ENCODE assay signal across 11 mouse cellular contexts in the genomic region with DNA sequence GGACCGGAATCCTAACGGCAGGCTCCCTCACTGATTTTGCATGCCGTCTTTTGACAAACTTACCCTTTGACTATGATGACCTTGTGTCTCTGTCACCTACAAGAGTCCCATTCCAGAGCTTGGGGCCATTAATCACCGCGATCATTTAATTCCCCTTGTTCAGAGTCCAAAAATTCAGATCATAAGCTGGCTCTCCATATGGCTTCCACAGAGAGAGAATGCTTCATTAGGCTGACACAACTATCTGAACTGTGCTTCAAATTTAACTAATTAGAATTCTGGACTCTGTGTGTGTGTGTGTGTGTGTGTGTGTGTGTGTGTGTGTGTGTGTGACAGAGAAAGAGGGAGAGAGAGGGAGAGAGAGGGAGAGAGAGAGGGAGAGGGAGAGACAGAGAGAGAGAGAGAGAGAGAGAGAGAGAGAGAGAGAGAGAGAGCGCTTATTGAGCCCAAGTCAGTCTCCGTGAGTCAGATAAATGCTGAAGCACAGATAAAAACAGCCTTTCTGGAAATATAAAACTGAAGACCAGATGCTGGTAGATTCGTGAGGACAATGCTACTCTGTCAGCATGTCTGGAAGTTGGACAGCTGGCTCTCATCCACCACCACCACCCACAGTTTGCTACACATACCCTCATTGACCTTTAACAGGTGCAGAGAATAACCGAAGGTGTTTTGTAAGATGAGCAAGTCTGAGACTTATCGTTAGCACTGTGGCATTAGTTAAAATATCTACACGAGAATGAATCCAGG.
A peak's percentile ranks its signal among the peaks of the same experiment; 100 is the strongest.
DNase-seq lines count a peak whose midpoint lies in the region; ATAC-seq and TF ChIP-seq lines count a peak whose summit lies in the region.
"Had no signal": no experiment of that assay in that cellular context is flagged by ENCODE, and none has a peak within 500 bp of the region (broad histone marks: within the 10 kb centered on the region; RNA-seq: fewer than 3 reads in every experiment).

No protein-coding gene starts in this region.

- H3K4me2 ChIP-seq in hindbrain, embryonic 15.5 days, result no peak overlapping the region
- H3K4me2 ChIP-seq in hindbrain, embryonic 11.5 days (replicated peaks; ENCODE audit: low read depth, low read length), result no peak overlapping the region
- H3K4me2 ChIP-seq in intestine, postnatal 0 days (replicated peaks; ENCODE audit: low read depth), result no peak overlapping the region
- H3K4me2 ChIP-seq in midbrain, embryonic 15.5 days, result no peak overlapping the region
- H3K4me2 ChIP-seq: embryonic facial prominence, embryonic 13.5 days; lung, embryonic 14.5 days; midbrain, embryonic 12.5 days had no signal

- DNase-seq in hindbrain, embryonic 11.5 days (ENCODE audit: low spot score), result no peak
- peak; percentile 66 to 76 for DNase-seq in cerebellum, postnatal 25 days
- DNase-seq in retina, adult 2 months (ENCODE audit: low read depth, low spot score), result peak; percentile 8
- DNase-seq: gastrocnemius, postnatal 10 days; lung, embryonic 14.5 days had no signal

- H3K4me3 ChIP-seq in hindbrain, embryonic 15.5 days, result no peak overlapping the region
- no peak overlapping the region for H3K4me3 ChIP-seq in hindbrain, embryonic 11.5 days (ENCODE audit: low read depth, low read length)
- no peak overlapping the region for H3K4me3 ChIP-seq in intestine, postnatal 0 days (ENCODE audit: low read depth, low read length)
- H3K4me3 ChIP-seq in midbrain, embryonic 15.5 days, result no peak overlapping the region
- H3K4me3 ChIP-seq: embryonic facial prominence, embryonic 13.5 days; midbrain, embryonic 12.5 days had no signal

- no peak overlapping the region for H3K9ac ChIP-seq in hindbrain, embryonic 15.5 days
- no peak overlapping the region for H3K9ac ChIP-seq in hindbrain, embryonic 11.5 days (ENCODE audit: low read depth, low read length)
- no peak overlapping the region for H3K9ac ChIP-seq in intestine, postnatal 0 days (ENCODE audit: low read depth, low read length)
- H3K9ac ChIP-seq in midbrain, embryonic 15.5 days, result no peak overlapping the region
- H3K9ac ChIP-seq: embryonic facial prominence, embryonic 13.5 days; lung, embryonic 14.5 days; midbrain, embryonic 12.5 days had no signal

- 0 out of 2 replicates have a peak overlapping the region, but pooled peaks have one; percentile 38 for H3K27ac ChIP-seq in hindbrain, embryonic 15.5 days (replicated peaks)
- no peak overlapping the region for H3K27ac ChIP-seq in hindbrain, embryonic 11.5 days (ENCODE audit: low read depth, low read length)
- no peak overlapping the region for H3K27ac ChIP-seq in intestine, postnatal 0 days (ENCODE audit: low read depth, low read length)
- H3K27ac ChIP-seq in midbrain, embryonic 15.5 days, result no peak overlapping the region
- H3K27ac ChIP-seq: embryonic facial prominence, embryonic 13.5 days; midbrain, embryonic 12.5 days had no signal

- H3K27me3 ChIP-seq in hindbrain, embryonic 15.5 days, result no peaks in the 10 kb centered on the region
- no peaks in the 10 kb centered on the region for H3K27me3 ChIP-seq in hindbrain, embryonic 11.5 days (ENCODE audit: control insufficient read depth, insufficient read depth, low read length)
- H3K27me3 ChIP-seq in intestine, postnatal 0 days (replicated peaks; ENCODE audit: control insufficient read depth, insufficient read depth, low read length), result no peaks in the 10 kb centered on the region
- no peaks in the 10 kb centered on the region for H3K27me3 ChIP-seq in midbrain, embryonic 15.5 days (replicated peaks)
- H3K27me3 ChIP-seq: embryonic facial prominence, embryonic 13.5 days; midbrain, embryonic 12.5 days had no signal

- no peaks in the 10 kb centered on the region for H3K36me3 ChIP-seq in hindbrain, embryonic 15.5 days
- H3K36me3 ChIP-seq in hindbrain, embryonic 11.5 days (ENCODE audit: control insufficient read depth, insufficient read depth, low read length), result no peaks in the 10 kb centered on the region
- no peaks in the 10 kb centered on the region for H3K36me3 ChIP-seq in intestine, postnatal 0 days (ENCODE audit: control insufficient read depth, insufficient read depth)
- H3K36me3 ChIP-seq in midbrain, embryonic 15.5 days (replicated peaks), result no peaks in the 10 kb centered on the region
- H3K36me3 ChIP-seq: embryonic facial prominence, embryonic 13.5 days; midbrain, embryonic 12.5 days had no signal

- peak; percentile 66 for ATAC-seq in hindbrain, embryonic 15.5 days (ENCODE audit: low FRiP score, low read depth)
- no peak for ATAC-seq in hindbrain, embryonic 11.5 days (ENCODE audit: low FRiP score)
- peak; percentile 60; the same call in 1 of the 2 replicates for ATAC-seq in cerebellum, adult (ENCODE audit: insufficient number of reproducible peaks, low FRiP score, low TSS enrichment)
- ATAC-seq in intestine, postnatal 0 days, result no peak
- ATAC-seq in midbrain, embryonic 15.5 days (replicated peaks), result no peak

- H3K4me1 ChIP-seq in hindbrain, embryonic 15.5 days (replicated peaks), result no peaks in the 10 kb centered on the region
- H3K4me1 ChIP-seq in hindbrain, embryonic 11.5 days (replicated peaks; ENCODE audit: control insufficient read depth, insufficient read depth, low read length), result no peaks in the 10 kb centered on the region
- H3K4me1 ChIP-seq in intestine, postnatal 0 days (replicated peaks; ENCODE audit: control insufficient read depth, insufficient read depth, low read length), result no peaks in the 10 kb centered on the region
- H3K4me1 ChIP-seq in midbrain, embryonic 15.5 days, result no peaks in the 10 kb centered on the region
- H3K4me1 ChIP-seq: embryonic facial prominence, embryonic 13.5 days; midbrain, embryonic 12.5 days had no signal

- TF ChIP-seq CTCF in intestine, postnatal 0 days (IDR thresholded peaks at IDR 0.05; ENCODE audit: low read depth), result no peak

- H3K9me3 ChIP-seq in hindbrain, embryonic 15.5 days, result no peaks in the 10 kb centered on the region
- H3K9me3 ChIP-seq in hindbrain, embryonic 11.5 days (ENCODE audit: control insufficient read depth, low read length), result no peaks in the 10 kb centered on the region
- no peaks in the 10 kb centered on the region for H3K9me3 ChIP-seq in intestine, postnatal 0 days (ENCODE audit: control insufficient read depth)
- H3K9me3 ChIP-seq in midbrain, embryonic 15.5 days, result no peaks in the 10 kb centered on the region
- H3K9me3 ChIP-seq: embryonic facial prominence, embryonic 13.5 days; midbrain, embryonic 12.5 days had no signal

- 65% methylated on average over 11 of the region's 11 CpGs for WGBS in hindbrain, embryonic 15.5 days
- 82% methylated on average over 11 of the region's 11 CpGs for WGBS in hindbrain, embryonic 11.5 days
- 83% methylated on average over 11 of the region's 11 CpGs for WGBS in intestine, postnatal 0 days
- 84% methylated on average over 11 of the region's 11 CpGs for WGBS in midbrain, embryonic 15.5 days

Comparison
In these comparisons a context has a peak if more than half of its experiments do, and no peak if none do; other contexts are left out.
1. ATAC-seq: peak in hindbrain, embryonic 15.5 days (single experiment) and cerebellum, adult (single experiment); none in hindbrain, embryonic 11.5 days (single experiment), intestine, postnatal 0 days (single experiment) and midbrain, embryonic 15.5 days (single experiment).